Mouse (Mus musculus) liver, adult 2 months (tissue): ENCODE measurements around the gene Mrps18b.

Experiments used
- CTCF ChIP-seq: fragments of 200-500 bp; IDR thresholded peaks from 2 replicates; pipeline ENCODE4 v1.5.1; 2011; ENCODE audit warnings: low read depth, low read length, control low read depth
- POLR2A ChIP-seq: fragments of 200-500 bp; IDR thresholded peaks from 2 replicates; pipeline ENCODE4 v1.6.1; 2011; ENCODE audit warnings: low read length, control low read depth; ENCODE audit not compliant: insufficient read depth; ENCODE audit errors: extremely low read depth

GRCm38 (mm10) chr17:35874721-35875120, 41.5 kb downstream of the Mrps18b start:
- TF ChIP-seq CTCF (no peak), POLR2A (no peak)
